Mouse (Mus musculus) cerebellum, adult 2 months (tissue): ENCODE data around the gene Ins2.

Experiments
- CTCF ChIP-seq: fragments of 200-500 bp; IDR thresholded peaks from 2 replicates; pipeline ENCODE4 v1.5.1; 2011; ENCODE audit warnings: low read depth, mild to moderate bottlenecking, control low read depth, low read length, moderate library complexity, borderline replicate concordance; ENCODE audit not compliant: insufficient read depth
- POLR2A ChIP-seq: fragments of 200-500 bp; IDR thresholded peaks from 2 replicates; pipeline ENCODE4 v1.6.1; 2011; ENCODE audit warnings: low read length, control low read depth, borderline replicate concordance; ENCODE audit not compliant: insufficient read depth

DNA sequence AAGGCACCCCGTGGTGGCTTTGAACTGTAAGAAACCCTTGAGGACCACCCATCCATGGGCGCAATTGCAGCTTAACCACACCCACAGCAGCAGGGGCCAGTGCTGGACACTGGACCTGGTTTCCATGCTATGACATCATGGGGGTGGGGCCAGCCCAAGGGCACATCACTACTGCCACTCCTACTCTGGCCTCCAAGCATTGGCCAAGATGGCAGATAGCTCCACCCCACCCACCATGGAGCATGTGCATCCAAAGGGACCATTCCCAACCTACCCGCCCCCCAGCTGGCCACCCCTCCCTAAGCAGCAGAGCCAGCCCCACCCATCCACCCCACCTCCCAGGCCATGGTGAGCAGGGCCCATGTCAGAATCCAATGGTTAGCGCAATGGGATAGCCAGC lies 87.1 kb downstream of the Ins2 start:
- no peak for TF ChIP-seq POLR2A
- TF ChIP-seq CTCF: no peak
